Mouse (Mus musculus) neural tube, embryonic 15.5 days (tissue): ENCODE measurements around the gene Sla2. TPM values are rescaled to one million over a fixed set of nuclear protein-coding genes. Genes with fewer than 3 reads are reported as not detected.
"Not testable (repeated sequence)": the region's sequence is repeated elsewhere in the genome, so short reads cannot be mapped to it uniquely, and the experiment has no call there.

Experiments used
- ATAC-seq: fragments of 200-750 bp; cut with Nextera tagmentation; 2 replicates; pipeline ENCODE4 v1.8.0; 2017; ENCODE audit warnings: mild to moderate bottlenecking, moderate TSS enrichment, moderate library complexity; ENCODE audit not compliant: low FRiP score
- H3K27ac ChIP-seq: fragments of 300-500 bp; sonication (generic); replicated peaks from 2 replicates; pipeline ENCODE4 v1.5.1; 2015; ENCODE audit warnings: mild to moderate bottlenecking, inconsistent platforms
- H3K27me3 ChIP-seq: fragments of 300-500 bp; sonication (generic); replicated peaks from 2 replicates; pipeline ENCODE4 v1.6.1; 2015; ENCODE audit warnings: inconsistent platforms
- H3K36me3 ChIP-seq: fragments of 300-500 bp; sonication (generic); 2 replicates; pipeline ENCODE4 v1.6.1; 2015; ENCODE audit warnings: inconsistent platforms
- H3K4me1 ChIP-seq: fragments of 300-500 bp; sonication (generic); 2 replicates; pipeline ENCODE4 v1.6.1; 2015; ENCODE audit warnings: inconsistent platforms
- H3K4me2 ChIP-seq: fragments of 300-500 bp; sonication (generic); 2 replicates; pipeline ENCODE4 v1.6.1; 2015; ENCODE audit warnings: inconsistent platforms, mild to moderate bottlenecking, moderate library complexity
- H3K4me3 ChIP-seq: fragments of 300-500 bp; sonication (generic); replicated peaks from 2 replicates; pipeline ENCODE4 v1.5.1; 2015; ENCODE audit warnings: mild to moderate bottlenecking, inconsistent platforms
- H3K9ac ChIP-seq: fragments of 300-500 bp; sonication (generic); replicated peaks from 2 replicates; pipeline ENCODE4 v1.6.1; 2015; ENCODE audit warnings: mild to moderate bottlenecking, inconsistent platforms
- H3K9me3 ChIP-seq: fragments of 300-500 bp; sonication (generic); replicated peaks from 2 replicates; pipeline ENCODE4 v1.6.1; 2016; ENCODE audit warnings: inconsistent platforms
- WGBS: fragments of 180-500 bp; shearing (Covaris S2); methylation state at CpG from one replicate; pipeline ENCODE4 v1.1.7; 2015; ENCODE audit warnings: mixed read lengths; 5-methylcytosine and 5-hydroxymethylcytosine counted together
- polyA plus RNA-seq: library from polyadenylated mRNA; unstranded; fragments of >200 nt; fragmentation: Nextera tagmentation; extraction: Ambion mirVana; gene quantifications from 2 replicates; pipeline ENCODE4 v1.2.1, GENCODE M21; 2015

The Sla2 gene
- polyA plus RNA-seq, 1 experiment from 2014 or later, result 0.22 TPM

GRCm38 (mm10) chr2:156899184-156899583 is 12.2 kb upstream of the Sla2 start:
- Histone ChIP-seq H3K36me3 (no peaks in the 10 kb centered on the region), H3K9me3 (no peaks in the 10 kb centered on the region), H3K4me3 (no peak overlapping the region), H3K4me2 (no peak overlapping the region), H3K4me1 (peaks cover 6% of the 10 kb centered on the region), H3K27ac (no peak overlapping the region), H3K9ac (no peak overlapping the region), H3K27me3 (no peaks in the 10 kb centered on the region)
- no peak for ATAC-seq
- 73% methylated on average over 4 of the region's 4 CpGs for WGBS

GRCm38 (mm10) chr2:156898374-156898773 is 11.4 kb upstream of the Sla2 start:
- Histone ChIP-seq H3K9me3 (no peaks in the 10 kb centered on the region), H3K4me3 (no peak overlapping the region), H3K36me3 (no peaks in the 10 kb centered on the region), H3K4me1 (peaks cover 6% of the 10 kb centered on the region), H3K27me3 (no peaks in the 10 kb centered on the region), H3K4me2 (no peak overlapping the region), H3K27ac (no peak overlapping the region; the same call in 1 of the 2 replicates), H3K9ac (no peak overlapping the region)
- WGBS, result 57% methylated on average over 4 of the region's 4 CpGs
- ATAC-seq, result no peak

DNA sequence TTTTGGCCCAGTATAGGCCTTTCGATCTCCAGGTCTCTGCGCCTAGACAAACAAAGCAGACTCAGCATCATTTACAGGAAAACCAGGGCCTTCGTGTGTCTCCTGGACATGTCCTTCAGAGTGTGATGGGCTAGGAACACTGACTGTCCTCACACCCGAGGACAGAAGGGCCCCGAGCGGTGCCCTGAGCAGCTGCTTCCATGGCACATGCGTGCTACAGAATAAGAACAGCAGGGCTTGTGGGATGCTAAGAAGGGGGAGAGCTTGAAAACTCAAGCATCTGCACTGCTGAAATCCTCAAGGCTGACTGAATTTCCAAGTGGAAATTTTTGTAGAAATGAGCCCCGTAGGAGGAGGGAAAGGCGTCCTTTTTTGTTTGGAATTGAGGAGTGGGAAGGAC is 10.0 kb upstream of the Sla2 start:
- H3K27me3 ChIP-seq, result no peaks in the 10 kb centered on the region
- no peak overlapping the region for H3K4me3 ChIP-seq
- H3K4me2 ChIP-seq, result no peak overlapping the region
- H3K4me1 ChIP-seq, result peaks cover 11% of the 10 kb centered on the region
- H3K9ac ChIP-seq, result no peak overlapping the region
- WGBS, result 85% methylated on average over 9 of the region's 9 CpGs
- ATAC-seq, result no peak
- no peaks in the 10 kb centered on the region for H3K36me3 ChIP-seq
- no peak overlapping the region for H3K27ac ChIP-seq
- H3K9me3 ChIP-seq, result no peaks in the 10 kb centered on the region

- no peaks in the 10 kb centered on the region for H3K36me3 ChIP-seq
- no peak overlapping the region for H3K4me2 ChIP-seq
- H3K9ac ChIP-seq, result no peak overlapping the region
- WGBS, result 73% methylated on average over 9 of the region's 9 CpGs
- H3K27ac ChIP-seq, result no peak overlapping the region
- no peaks in the 10 kb centered on the region for H3K27me3 ChIP-seq
- no peaks in the 10 kb centered on the region for H3K9me3 ChIP-seq
- no peak for ATAC-seq
- no peak overlapping the region for H3K4me3 ChIP-seq
- peaks cover 13% of the 10 kb centered on the region for H3K4me1 ChIP-seq
These were observed 9.5 kb upstream of the Sla2 start for GRCm38 (mm10) chr2:156896384-156896914.

DNA sequence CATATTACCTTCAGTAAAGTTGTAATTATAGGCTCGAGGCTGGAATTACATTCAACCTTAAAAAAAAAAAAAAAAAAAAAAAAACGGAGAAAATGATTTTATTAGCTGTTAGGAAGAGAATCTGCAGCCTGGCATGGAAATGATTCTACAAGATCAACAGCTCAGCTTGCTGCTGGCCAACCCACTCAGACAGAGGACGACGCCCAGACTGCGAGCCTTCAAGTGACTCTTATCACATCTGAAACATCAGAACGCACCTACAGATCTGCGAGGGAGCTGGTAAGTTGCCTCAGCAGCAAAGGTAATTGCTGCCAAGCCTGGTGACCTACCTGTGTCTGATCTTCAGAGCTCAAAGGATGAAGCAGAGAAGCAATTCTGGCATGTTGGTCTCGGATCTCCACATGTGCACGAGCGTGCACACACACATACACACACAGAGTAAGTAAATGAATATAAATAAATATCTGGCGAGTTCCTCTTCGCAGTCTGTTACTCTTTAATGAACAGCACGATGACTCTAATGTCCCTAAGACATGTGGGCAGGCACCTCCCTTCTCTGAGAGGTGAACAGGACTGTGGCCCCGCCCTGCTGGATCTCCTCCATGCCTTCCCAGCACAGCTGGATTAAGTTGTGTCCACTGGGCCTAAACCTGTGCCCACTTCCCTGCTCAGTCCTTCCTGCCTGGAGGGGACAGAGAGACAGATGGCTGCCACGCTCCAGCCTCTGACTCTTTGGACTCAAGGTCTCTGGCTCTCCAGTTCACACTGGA is 7.7 kb upstream of the Sla2 start:
- H3K4me2 ChIP-seq, result no peak overlapping the region
- ATAC-seq, result no peak
- 83% methylated on average over 15 of the region's 15 CpGs for WGBS

GRCm38 (mm10) chr2:156892821-156893220 is 5.8 kb upstream of the Sla2 start:
- Histone ChIP-seq H3K9ac (no peak overlapping the region), H3K27me3 (no peaks in the 10 kb centered on the region), H3K27ac (no peak overlapping the region), H3K4me2 (no peak overlapping the region), H3K9me3 (no peaks in the 10 kb centered on the region), H3K4me3 (no peak overlapping the region), H3K4me1 (0 out of 2 replicates have a peak, but pooled peaks cover 7% of the 10 kb centered on the region), H3K36me3 (no peaks in the 10 kb centered on the region)
- 74% methylated on average over 6 of the region's 6 CpGs for WGBS
- no peak for ATAC-seq

More for the DNA sequence above, 7.7 kb upstream of the Sla2 start:
- no peaks in the 10 kb centered on the region for H3K36me3 ChIP-seq
- H3K4me1 ChIP-seq, result peaks cover 13% of the 10 kb centered on the region
- H3K9me3 ChIP-seq, result no peaks in the 10 kb centered on the region
- H3K9ac ChIP-seq, result no peak overlapping the region
- H3K27me3 ChIP-seq, result no peaks in the 10 kb centered on the region
- no peak overlapping the region for H3K4me3 ChIP-seq
- no peak overlapping the region for H3K27ac ChIP-seq

GRCm38 (mm10) chr2:156892240-156892639 is 5.2 kb upstream of the Sla2 start:
- H3K27ac ChIP-seq, result no peak overlapping the region
- H3K36me3 ChIP-seq, result no peaks in the 10 kb centered on the region
- H3K9me3 ChIP-seq, result no peaks in the 10 kb centered on the region
- H3K4me1 ChIP-seq, result 0 out of 2 replicates have a peak, but pooled peaks cover 7% of the 10 kb centered on the region
- WGBS, result 21% methylated on average over 3 of the region's 3 CpGs
- H3K9ac ChIP-seq, result no peak overlapping the region
- no peak overlapping the region for H3K4me3 ChIP-seq
- no peak overlapping the region for H3K4me2 ChIP-seq
- peak; percentile 74 for ATAC-seq
- H3K27me3 ChIP-seq, result no peaks in the 10 kb centered on the region

GRCm38 (mm10) chr2:156888490-156888889 is 1.5 kb upstream of the Sla2 start:
- no peaks in the 10 kb centered on the region for H3K27me3 ChIP-seq
- no peak for ATAC-seq
- WGBS, result 82% methylated on average over 3 of the region's 3 CpGs
- H3K27ac ChIP-seq, result no peak overlapping the region
- 0 out of 2 replicates have a peak, but pooled peaks cover 7% of the 10 kb centered on the region for H3K4me1 ChIP-seq
- no peaks in the 10 kb centered on the region for H3K9me3 ChIP-seq
- no peaks in the 10 kb centered on the region for H3K36me3 ChIP-seq
- H3K9ac ChIP-seq, result no peak overlapping the region
- H3K4me3 ChIP-seq, result no peak overlapping the region
- no peak overlapping the region for H3K4me2 ChIP-seq

GRCm38 (mm10) chr2:156886084-156886631 is 834 bp downstream of the Sla2 start:
- no peaks in the 10 kb centered on the region for H3K27me3 ChIP-seq

DNA sequence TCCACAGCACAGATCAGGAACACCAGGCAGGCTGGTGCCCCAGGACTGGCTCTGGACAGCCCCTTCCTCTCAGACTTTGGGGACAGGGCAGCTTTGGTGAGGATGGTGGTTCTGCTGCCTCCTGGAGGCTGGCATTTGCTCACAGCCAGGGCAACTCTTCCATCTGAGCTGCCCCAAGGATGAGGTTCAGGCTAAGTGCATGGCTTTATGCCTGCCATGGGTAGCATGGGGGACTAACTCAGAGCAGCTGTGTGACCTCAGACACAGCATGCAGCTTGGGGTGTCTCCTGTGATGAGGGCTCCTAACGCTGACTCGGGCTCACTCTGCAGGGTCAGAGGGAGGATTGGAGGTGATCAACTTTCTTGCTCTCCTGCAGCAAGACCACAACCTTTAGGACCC is 1.3 kb downstream of the Sla2 start:
- H3K4me1 ChIP-seq, H3K4me3 ChIP-seq, H3K9me3 ChIP-seq, H3K27ac ChIP-seq, H3K27me3 ChIP-seq, H3K36me3 ChIP-seq, H3K9ac ChIP-seq, ATAC-seq, H3K4me2 ChIP-seq: not testable (repeated sequence)
- WGBS, result 84% methylated on average over 2 of the region's 2 CpGs

More at GRCm38 (mm10) chr2:156886084-156886631, 834 bp downstream of the Sla2 start:
- H3K4me2 ChIP-seq, result no peak overlapping the region
- H3K9ac ChIP-seq, result no peak overlapping the region
- no peaks in the 10 kb centered on the region for H3K4me1 ChIP-seq
- WGBS, result 85% methylated on average over 10 of the region's 10 CpGs
- H3K4me3 ChIP-seq, result no peak overlapping the region
- no peaks in the 10 kb centered on the region for H3K36me3 ChIP-seq
- no peaks in the 10 kb centered on the region for H3K9me3 ChIP-seq
- no peak for ATAC-seq
- H3K27ac ChIP-seq, result no peak overlapping the region

- 93% methylated on average over 10 of the region's 10 CpGs for WGBS
- Histone ChIP-seq H3K4me2 (no peak overlapping the region), H3K9ac (no peak overlapping the region), H3K36me3 (no peaks in the 10 kb centered on the region), H3K27me3 (no peaks in the 10 kb centered on the region), H3K4me1 (no peaks in the 10 kb centered on the region), H3K9me3 (no peaks in the 10 kb centered on the region), H3K27ac (no peak overlapping the region), H3K4me3 (no peak overlapping the region)
- ATAC-seq, result no peak
These were observed 2.4 kb downstream of the Sla2 start for GRCm38 (mm10) chr2:156884396-156885211.
